Mouse (Mus musculus) embryonic facial prominence, embryonic 14.5 days (tissue): ENCODE measurements at regions not wholly inside any gene's neighbourhood (a gene's known extent, or its start where the extent isn't known, plus 50 kb on each side); places are given as distances from the start of the nearest gene placed in this dataset.

ENCODE experiments used
- ATAC-seq: fragments of 200-750 bp; cut with Nextera tagmentation; 2 replicates; pipeline ENCODE4 v1.8.0; 2017; ENCODE audit warnings: low read depth, moderate number of reproducible peaks, moderate TSS enrichment
- DNase-seq: peaks from one replicate; pipeline ENCODE4 v3.0.0-alpha.2; 2015; ENCODE audit warnings: low spot score
- H3K27ac ChIP-seq: fragments of 300-500 bp; sonication (generic); replicated peaks from 2 replicates; pipeline ENCODE4 v1.5.1; 2014; ENCODE audit warnings: low read depth, mild to moderate bottlenecking, low read length, moderate library complexity
- H3K27me3 ChIP-seq: fragments of 300-500 bp; sonication (generic); replicated peaks from 2 replicates; pipeline ENCODE4 v1.6.1; 2014; ENCODE audit warnings: low read length; ENCODE audit not compliant: control insufficient read depth, insufficient read depth
- H3K36me3 ChIP-seq: fragments of 300-500 bp; sonication (generic); 2 replicates; pipeline ENCODE4 v1.6.1; 2014; ENCODE audit warnings: low read length, mixed read lengths; ENCODE audit not compliant: control insufficient read depth, insufficient read depth
- H3K4me1 ChIP-seq: fragments of 300-500 bp; sonication (generic); 2 replicates; pipeline ENCODE4 v1.6.1; 2014; ENCODE audit warnings: antibody characterized with exemption, low read length; ENCODE audit not compliant: control insufficient read depth, insufficient read depth
- H3K4me2 ChIP-seq: fragments of 300-500 bp; sonication (generic); 2 replicates; pipeline ENCODE4 v1.6.1; 2014; ENCODE audit warnings: low read depth, mild to moderate bottlenecking, low read length, moderate library complexity, mixed read lengths
- H3K4me3 ChIP-seq: fragments of 300-500 bp; sonication (generic); 2 replicates; pipeline ENCODE4 v1.5.1; 2014; ENCODE audit warnings: low read depth, mild to moderate bottlenecking, low read length
- H3K9ac ChIP-seq: fragments of 300-500 bp; sonication (generic); 2 replicates; pipeline ENCODE4 v1.6.1; 2014; ENCODE audit warnings: low read depth, mild to moderate bottlenecking, low read length, moderate library complexity, mixed read lengths
- H3K9me3 ChIP-seq: fragments of 300-500 bp; sonication (generic); 2 replicates; pipeline ENCODE4 v1.6.1; 2016; ENCODE audit warnings: low read length; ENCODE audit not compliant: control insufficient read depth
- WGBS: fragments of 180-500 bp; shearing (Covaris S2); extraction: QIAGEN DNeasy Blood & Tissue Kit; methylation state at CpG from one replicate; pipeline ENCODE4 v1.1.7; 2014; 5-methylcytosine and 5-hydroxymethylcytosine counted together

GRCm38 (mm10) chr9:93420283-93420682 is 878.3 kb downstream of the Plod2 start:
- H3K27ac ChIP-seq, result no peak overlapping the region
- no peaks in the 10 kb centered on the region for H3K36me3 ChIP-seq
- WGBS, result 90% methylated on average over 1 of the region's 1 CpGs
- H3K9me3 ChIP-seq, result no peaks in the 10 kb centered on the region
- ATAC-seq, result no peak
- H3K27me3 ChIP-seq, result no peaks in the 10 kb centered on the region
- no peak overlapping the region for H3K4me3 ChIP-seq
- H3K4me2 ChIP-seq, result no peak overlapping the region
- no peak overlapping the region for H3K9ac ChIP-seq
- no peak for DNase-seq
- H3K4me1 ChIP-seq, result no peaks in the 10 kb centered on the region

- H3K4me2 ChIP-seq, result no peak overlapping the region
- ATAC-seq (no peak), DNase-seq (no peak)
- H3K4me1 ChIP-seq, result no peaks in the 10 kb centered on the region
- no peaks in the 10 kb centered on the region for H3K9me3 ChIP-seq
- no peaks in the 10 kb centered on the region for H3K36me3 ChIP-seq
- no peaks in the 10 kb centered on the region for H3K27me3 ChIP-seq
- H3K27ac ChIP-seq, result no peak overlapping the region
- H3K9ac ChIP-seq, result no peak overlapping the region
- no peak overlapping the region for H3K4me3 ChIP-seq
Observed at GRCm38 (mm10) chr9:93432335-93432734, 890.3 kb downstream of the Plod2 start.

- DNase-seq (peak; percentile 4), ATAC-seq (no peak)
- Histone ChIP-seq H3K27me3 (no peaks in the 10 kb centered on the region), H3K9me3 (no peaks in the 10 kb centered on the region), H3K4me2 (no peak overlapping the region), H3K4me1 (no peaks in the 10 kb centered on the region), H3K4me3 (no peak overlapping the region), H3K36me3 (no peaks in the 10 kb centered on the region), H3K9ac (no peak overlapping the region), H3K27ac (no peak overlapping the region)
Observed at GRCm38 (mm10) chr9:93458676-93459075, 916.7 kb downstream of the Plod2 start.
